Mouse (Mus musculus): Measurements from ENCODE around the gene Prpsap1.
"Not testable (repeated sequence)": the region's sequence is repeated elsewhere in the genome, so short reads cannot be mapped to it uniquely, and the experiment has no call there.

Prpsap1 gene

GRCm38 (mm10) chr11:116426852-116427575, 67.0 kb downstream of the Prpsap1 start:
- no peak for DNase-seq

GRCm38 (mm10) chr11:116426328-116426727, 67.7 kb downstream of the Prpsap1 start:
- not testable (repeated sequence) for DNase-seq

- no peak for DNase-seq
Measured at GRCm38 (mm10) chr11:116424621-116425407, 69.2 kb downstream of the Prpsap1 start.

GRCm38 (mm10) chr11:116423782-116424620, 70.0 kb downstream of the Prpsap1 start:
- no peak for DNase-seq

- DNase-seq: no peak
Measured at GRCm38 (mm10) chr11:116423214-116423613, 70.8 kb downstream of the Prpsap1 start.

- no peak for DNase-seq
Measured at GRCm38 (mm10) chr11:116422562-116422961, 71.4 kb downstream of the Prpsap1 start.

- DNase-seq: no peak
Measured at GRCm38 (mm10) chr11:116421102-116421501, 72.9 kb downstream of the Prpsap1 start.
